Mouse (Mus musculus): ENCODE measurements around the gene Hspa12a. TPM values are rescaled to one million over a fixed set of nuclear protein-coding genes. Genes with fewer than 3 reads are reported as not detected.

The Hspa12a gene
- total RNA-seq, 2 experiments from 2014 or later = 55.1 to 109 TPM

DNA sequence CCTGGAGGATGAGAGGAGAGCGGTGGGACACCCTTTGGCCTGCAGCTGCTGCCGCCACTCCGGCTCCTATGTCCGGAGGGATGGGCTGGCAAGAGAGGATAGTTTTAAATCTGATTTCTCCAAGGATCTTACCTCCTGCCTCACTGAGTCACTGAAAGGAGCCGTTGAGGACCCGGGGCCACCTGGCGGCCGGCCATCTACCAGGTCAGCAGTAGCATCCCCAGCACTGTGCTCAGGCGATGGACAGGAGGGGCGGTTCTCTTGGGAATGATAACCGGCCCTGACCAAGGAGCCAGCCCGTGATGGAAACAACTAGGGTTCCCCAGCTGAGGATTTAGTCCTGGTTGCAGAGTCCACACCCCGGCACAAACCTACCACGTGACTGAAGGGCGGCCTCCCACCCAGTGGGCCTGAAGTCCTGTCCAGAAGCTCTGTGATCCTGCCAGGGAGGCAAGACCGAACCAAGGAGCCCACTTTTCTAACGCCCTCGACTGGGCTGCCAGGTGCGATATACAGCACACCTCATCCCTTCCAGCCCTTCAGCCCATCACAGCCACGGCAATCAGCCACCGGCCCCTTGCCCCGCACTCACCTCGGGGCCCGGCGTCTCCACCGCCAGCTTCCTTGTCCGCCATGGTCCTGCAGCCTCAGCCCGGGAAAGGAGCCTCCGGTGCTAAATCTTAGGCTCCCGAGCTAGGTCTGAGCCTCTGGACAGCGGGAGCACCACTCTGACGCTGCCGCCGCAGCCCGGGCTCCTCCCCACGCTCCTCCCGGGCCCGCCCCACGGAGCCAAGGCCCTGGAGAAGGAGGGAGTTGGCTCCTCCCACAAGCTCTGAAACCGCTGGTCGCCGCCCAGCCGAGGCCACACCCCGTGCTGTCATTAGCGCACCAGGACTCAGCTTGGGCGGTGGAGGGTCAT, 82.9 kb downstream of the Hspa12a start:
- peak; percentile 95 to 96 for DNase-seq

DNA sequence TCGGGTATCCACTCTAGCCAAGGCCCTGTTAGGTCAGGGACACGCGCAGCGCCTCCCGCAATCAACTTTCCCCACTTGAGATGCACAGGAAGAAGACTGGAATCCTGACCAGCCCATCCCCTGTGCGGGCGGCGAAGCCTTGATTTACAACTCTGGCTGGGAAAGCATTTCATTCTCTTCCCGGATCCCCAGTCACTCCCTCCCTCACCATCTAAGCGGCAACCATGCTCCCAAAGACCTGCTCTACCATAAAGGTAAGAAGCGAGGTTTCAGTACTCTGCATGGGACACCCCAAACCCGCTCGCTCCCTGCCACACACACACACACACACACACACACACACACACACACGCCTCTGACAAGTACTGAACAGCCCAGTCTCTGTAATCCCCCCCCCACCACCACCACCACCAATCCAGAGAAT, 83.6 kb downstream of the Hspa12a start:
- peak; percentile 55 to 59 for DNase-seq

DNA sequence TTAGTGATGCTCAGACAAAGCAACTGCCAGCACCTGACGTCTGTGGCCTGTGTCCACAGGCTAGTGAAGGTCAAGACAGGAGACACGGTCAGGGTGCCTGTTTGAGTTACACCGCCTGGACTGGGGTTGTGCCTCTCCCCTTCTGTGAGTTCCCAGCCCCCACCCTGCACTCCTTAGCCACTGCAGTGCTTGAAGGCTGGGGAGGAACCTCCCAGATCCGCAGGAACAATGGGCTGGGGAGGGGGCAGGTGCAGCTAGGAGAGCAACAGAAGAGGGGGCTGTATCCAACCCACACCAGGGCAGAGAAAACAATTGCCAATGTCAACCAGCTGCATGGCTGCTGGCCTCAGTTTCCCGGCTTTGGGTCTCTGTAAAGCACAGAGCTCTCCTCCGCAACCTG, 84.1 kb downstream of the Hspa12a start:
- DNase-seq = no peak

DNA sequence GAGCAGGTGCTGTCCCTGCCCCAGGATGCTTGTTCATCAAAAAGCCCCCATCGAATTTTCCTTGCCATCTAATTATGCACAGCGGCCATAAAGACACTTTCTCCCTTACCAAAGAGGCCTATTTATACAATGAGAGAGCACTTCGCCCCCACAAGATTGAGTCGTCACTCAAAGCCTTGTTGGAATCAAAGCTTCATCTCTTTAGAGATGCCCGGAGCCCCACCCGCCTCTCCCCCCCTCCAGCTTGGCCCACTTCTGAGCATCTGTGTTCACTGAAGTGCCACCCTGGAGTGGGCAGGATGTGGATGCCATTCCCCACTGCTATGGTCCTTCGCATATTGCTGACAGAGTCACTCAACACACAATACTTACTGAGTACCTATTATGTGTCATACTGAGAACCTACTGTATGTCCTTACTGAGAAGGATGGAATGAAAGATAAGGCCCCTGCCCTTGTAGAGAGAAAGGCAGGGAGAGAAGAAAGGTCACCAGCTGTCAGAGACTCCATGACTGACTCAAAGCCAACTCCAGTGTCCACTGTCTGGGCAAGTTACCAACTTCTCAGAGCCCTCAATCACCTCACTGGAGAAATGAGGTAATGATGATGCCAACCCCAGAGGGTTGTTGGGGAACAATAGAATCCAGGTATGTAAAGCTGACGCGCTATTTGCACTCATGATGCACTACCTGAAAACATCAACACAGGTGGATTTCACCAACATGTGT, 87.2 kb downstream of the Hspa12a start:
- DNase-seq = peak in 1 of 2 experiments; percentile 58

DNA sequence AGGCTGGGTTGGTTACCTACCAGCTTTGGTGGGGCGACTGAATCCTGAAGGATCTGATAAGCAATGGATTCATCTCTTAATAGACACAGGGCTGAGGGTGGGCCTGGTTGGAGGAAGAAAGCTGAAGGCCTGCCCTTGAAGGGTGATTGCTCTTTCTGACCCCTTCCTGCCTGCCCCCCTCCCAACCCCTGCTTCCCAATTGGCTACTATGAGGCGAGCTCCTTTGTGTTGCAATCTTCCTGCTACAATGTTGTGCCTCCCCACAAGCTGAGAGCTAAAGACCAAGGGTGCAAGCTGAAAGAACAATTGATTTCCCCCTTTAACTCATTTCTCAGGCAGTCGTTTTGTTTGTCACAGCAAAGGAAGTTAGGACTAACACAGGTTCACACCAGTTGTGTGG, 88.6 kb downstream of the Hspa12a start:
- no peak for DNase-seq

DNA sequence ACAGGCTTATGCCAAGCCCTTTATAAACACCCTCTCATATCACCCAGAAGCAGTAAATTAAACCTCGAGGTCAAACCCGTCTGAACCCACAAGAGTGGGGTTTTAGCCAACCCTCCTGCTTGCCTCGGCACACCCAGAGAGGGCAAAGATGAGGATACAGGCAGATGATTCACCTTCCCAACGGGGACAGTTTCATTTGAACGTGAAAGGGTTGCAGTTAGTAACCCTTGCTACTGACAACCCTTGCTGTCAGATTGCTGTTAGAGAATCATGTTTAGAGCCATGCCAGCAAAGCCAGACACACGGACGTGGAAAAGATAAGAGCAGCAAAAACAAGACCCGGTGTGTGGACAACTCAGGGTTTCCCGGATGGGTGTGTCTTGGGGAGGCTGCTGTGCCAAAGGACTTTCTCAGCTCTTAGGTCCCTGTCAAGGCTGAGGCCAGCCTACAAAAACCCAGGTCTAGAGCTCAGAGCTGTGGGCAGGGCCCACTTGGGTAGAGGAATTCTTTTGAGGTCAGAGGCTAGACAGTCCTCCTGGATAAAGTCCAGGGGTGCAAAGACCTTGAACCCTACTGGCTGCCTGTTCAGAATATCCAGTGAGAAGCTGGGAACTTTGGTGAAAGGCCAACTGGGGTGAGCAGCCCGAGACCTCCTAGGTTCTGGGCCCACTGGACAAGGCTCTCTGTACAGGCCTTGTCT, 90.3 kb downstream of the Hspa12a start:
- peak; percentile 69 to 70 for DNase-seq

DNA sequence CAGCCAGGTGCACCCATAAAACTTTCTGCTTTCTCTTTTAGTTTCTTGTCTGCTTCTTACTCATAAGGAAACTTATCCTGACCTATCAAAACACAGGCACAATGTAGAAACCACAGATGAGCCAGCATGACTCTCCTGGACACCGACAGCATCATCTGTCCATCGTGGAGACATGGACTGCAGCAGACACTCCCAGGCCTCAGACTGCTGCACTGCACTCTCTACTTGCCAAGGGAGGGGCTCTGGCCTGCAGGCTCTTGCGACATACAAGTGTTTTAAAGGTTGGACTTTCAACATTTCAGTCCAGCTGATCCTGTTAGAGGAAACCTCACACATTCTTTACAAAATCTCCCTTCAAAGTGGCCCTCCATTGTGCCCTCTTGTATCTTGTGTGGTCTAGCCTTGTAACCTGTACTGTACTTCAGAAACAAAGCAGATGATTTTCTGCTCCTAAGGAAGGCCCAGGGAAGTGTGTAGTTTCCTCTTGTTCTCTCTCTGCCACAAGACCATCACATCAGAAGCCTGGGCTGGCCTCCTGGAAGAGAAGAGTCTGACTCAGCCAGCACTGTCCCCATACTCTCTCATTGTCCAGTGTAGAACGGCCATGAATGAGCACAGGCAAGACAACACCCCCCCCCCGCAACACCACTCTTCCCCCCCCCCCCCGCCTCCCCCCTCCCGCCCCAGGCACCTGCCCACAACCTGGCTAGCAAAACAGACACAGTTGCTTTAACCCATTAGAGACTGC, 92.6 kb downstream of the Hspa12a start:
- peak; percentile 27 to 40 for DNase-seq

DNA sequence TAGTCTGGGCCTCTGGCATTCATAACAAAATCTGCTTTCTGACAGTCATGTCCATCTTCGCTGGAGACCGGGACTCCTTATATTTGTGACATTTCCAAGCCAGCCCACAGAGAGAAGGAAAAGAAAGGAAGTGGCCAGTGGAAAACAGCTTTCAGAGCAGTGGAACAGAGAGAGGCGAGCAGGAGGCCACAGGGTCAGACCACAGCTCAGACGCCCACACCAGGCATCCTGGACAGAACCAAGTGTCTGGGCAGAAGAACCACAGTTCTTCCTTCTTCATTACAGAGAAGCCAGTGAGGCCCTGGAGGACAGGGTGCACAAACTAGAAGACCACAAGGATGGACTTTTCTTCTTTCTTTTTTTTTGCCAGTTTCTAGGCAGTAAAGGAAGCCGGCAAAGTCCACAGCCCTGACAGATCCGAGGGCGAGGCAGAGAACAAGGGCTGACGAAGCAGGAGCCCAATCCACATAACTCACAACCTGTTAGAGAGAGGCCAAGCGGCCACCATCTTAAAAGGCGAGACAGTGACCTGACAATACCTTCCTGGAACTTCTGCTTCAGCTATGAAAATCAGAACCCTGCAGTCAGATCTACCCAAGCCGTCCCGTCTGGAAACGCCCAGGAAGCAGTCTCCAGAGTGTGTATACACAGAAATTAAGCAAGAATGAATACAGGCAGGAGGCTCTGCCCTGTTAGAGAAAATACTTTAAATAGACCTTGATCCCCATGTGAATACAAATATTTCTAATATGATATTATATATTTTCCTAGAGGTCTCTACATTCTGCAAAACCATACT, 93.9 kb downstream of the Hspa12a start:
- no peak for DNase-seq

DNA sequence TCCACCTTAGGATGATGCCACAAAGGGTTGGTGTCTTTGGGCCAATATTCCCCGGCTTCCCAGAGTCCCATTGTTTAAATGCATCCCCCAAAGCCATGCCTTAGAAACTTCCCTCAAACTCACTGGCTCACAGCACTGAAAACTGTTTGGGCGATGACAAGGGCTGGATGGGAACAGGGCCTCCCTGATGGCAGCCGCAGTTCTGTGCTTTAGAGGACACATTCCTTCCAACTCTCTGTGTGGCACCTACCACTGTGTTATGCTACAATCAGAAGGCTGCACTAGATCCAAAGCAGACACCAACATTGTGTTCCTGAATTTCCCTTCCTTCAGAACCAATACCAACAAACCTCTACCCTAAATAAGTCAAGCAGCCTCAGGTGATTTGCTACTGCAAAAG, 99.8 kb downstream of the Hspa12a start:
- no peak for DNase-seq

DNA sequence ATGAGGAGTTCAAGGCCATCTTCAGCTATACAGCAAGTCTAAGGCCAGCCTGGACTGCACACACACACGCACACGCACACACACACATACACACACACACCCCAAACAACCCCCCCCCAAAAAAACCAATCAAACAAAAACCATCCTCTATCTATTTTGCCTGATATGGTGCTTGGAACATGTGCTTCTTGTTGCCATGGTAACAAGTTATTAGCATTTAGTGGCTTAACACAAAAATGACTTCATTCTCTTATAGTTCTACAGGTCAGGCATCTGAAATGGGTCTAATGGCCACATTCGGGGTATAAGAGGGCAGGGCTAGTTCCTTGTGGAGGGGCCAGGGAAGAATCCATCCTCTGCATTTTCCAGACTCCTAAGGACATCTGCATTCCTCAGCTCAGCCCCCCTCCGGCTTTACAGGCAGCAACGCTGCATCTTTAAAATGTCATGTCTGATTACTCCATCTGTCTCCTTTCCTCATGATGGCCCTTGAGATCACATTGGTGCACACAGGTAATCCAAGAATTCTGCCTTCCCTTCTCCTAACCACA, 102.7 kb downstream of the Hspa12a start:
- DNase-seq = no peak

DNA sequence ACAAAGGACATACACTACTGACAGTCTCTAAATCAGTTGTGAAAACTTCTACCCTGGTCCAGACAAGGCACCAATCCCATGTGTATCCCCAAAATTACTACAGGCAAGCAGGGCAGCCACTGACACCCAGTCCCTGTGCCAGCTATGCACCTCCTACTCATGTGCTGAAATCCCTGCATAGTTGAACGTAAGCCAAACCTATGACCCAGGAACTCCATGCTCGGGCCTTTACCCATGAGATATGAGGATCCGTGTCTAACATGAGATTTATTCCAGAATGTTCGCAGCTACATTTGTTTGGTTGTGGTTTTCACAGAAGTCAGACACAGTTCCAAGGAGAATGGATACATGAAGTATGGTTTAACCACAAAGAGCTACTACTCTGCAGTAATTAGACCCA, 103.6 kb downstream of the Hspa12a start:
- DNase-seq = no peak

DNA sequence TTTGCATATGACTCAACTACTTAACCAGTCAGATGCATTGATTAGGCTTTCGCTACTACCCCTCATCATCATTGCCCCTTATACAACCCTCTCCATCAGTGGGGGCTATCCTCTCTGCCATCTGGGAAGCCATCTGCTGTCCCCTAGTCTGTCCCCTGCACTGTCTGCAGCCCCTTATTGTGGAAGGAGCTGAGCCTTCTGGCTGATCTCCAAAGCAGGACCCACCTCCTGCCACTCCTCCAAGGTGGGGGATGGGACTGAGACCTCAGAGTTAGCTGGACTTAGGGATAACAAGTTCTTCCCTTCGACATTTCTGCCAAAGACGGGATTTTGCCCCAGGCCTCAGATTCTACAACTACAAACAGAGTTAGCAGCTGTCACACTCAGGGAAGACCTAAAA, 104.1 kb downstream of the Hspa12a start:
- no peak for DNase-seq

DNA sequence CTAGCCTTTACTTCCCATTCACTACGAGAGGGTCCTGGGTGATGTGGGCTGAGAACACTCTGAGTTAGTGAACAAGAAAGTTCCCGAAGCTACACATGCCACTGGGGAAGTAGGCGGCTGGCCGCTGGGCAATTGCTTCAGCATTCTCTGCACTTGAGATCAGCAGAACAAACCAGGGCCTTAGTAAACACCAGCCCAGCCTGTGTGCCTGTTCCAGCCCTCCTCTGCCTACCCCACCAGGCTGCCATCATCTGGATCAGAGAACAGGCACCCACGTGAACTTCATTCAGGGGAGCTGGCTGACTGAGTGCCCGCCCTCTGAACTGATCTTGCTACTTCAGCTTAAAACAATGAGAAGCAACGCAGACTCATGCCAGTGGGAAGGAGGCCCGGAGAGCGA, 104.7 kb downstream of the Hspa12a start:
- DNase-seq = no peak

DNA sequence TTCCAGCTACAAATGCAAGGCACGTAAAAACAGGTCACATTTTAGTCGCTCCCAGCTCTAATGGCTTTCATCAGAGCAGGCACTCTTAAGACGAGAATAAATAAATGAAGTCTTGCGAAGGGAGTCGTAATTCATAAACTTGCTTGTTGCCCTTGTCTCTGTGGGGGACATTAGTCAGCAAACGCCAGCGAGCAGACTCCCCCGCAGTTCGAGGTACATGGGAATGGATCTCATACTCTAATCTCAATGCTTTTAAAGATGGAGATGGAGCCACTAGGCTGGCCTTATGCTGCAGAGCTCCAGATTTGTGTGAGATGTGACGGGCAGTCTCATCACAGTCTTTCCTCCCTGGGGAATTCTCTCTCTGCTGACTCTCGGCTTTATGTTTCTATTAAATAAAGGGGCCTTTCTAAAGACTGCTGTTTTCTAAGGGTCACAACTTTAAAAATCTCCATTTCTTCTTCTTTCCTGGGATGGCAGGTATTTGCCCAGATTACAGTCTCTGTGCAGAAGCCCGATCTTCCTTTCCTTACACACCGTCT, 109.7 kb downstream of the Hspa12a start:
- no peak for DNase-seq

DNA sequence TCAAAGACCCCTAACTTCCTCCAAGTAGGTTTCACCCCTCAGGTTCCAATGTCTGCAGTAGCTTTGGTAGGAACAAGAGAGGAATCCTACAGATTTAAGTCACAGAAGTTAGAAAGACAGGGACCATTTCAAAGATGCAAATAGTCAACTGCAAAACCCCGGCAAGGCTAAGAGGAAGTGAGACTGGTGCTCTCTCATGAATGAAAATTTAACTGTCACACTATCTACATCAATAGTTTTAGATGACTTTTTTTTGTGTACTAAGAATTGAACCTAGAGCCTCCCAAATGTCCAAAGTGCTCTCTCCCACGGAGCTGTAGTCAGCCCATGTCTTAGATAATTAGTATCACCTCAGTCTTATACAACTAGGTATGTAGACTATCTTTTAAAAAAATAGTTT, 110.5 kb downstream of the Hspa12a start:
- DNase-seq = no peak

DNA sequence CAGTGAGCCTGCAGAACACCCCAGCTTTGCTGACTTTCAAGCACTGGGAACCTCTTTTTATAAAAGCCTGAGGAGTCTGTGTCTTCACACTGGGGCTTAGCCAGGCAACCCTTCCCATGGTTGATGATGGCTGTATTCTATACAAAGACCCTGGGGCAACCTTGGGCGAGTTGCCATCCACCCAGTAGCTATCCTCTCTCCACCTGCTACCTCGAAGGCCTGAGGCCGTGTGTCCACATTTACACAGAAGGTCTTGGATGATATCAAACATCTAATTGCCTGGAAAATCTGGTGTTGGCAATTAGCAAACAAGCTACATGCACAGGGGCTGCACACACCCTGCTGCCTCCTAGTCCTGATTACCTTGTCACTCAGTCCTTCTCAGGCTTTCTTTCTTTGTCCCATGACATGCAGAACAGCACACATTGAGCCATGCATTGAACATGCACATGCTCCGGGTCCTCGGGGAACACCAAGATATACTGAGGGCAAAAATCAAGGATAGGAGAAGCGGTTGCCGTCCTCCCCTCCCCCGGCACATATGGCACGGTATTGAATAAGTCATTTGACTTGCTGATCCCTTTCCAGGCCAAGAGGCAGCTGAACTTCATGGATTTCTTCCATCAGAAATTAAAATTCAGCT, 112.1 kb downstream of the Hspa12a start:
- DNase-seq = no peak

DNA sequence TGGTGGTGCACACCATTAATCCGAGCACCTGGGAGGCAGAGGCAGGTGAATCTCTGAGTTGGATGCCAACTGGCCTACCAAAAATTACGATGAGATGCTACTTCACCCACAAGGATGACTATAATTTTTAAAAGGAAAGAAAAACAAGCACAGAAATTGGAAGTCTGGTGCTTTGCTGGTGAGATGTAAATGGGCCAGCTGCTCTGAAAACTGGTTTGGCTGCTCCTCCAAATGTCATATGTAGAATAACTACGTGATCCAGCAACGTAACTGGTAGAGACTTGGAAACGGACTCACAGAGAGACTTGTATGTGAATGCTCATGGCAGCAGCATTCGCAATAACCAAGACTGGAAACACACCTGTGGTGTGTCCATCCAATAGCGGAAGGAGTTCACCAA, 113.3 kb downstream of the Hspa12a start:
- no peak for DNase-seq

DNA sequence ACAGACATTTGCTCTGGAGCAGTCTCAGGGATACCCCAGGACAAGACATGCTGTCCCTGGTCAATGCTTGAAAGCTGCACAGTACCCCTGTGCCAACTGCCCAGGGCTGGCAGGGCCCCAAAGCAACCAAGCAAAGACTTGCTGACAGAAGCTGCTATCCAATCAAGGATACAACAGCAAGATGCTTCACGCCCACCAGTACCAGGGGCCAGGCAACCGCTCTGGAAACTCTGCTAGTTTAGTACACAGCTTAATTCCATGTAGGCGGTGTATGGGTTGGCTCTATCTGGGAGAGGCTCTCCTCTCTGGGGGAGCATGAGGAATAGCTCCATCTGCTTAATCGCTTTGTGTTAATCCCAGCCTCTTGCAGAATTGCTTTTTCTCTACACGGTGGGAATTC, 113.9 kb downstream of the Hspa12a start:
- no peak for DNase-seq

DNA sequence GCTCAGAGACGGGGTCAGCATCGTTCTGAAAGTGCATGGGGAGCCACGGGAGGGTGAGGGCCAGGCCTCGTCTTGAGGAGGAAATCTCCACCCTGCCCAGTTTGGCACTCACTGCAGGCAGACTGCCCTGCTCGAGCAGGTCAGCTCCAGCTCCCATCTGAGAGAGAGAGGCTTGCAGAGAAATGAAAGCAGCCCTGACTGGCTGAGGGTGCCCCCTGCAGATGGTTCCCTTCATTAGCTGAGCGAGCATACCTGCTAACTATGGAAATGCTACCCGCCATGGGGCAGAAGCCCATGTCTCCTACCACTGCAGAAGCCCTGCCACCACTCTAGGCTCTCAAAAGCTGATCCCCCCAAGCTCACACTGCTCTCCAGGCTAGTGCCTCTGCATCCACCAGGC, 115.8 kb downstream of the Hspa12a start:
- no peak for DNase-seq

DNA sequence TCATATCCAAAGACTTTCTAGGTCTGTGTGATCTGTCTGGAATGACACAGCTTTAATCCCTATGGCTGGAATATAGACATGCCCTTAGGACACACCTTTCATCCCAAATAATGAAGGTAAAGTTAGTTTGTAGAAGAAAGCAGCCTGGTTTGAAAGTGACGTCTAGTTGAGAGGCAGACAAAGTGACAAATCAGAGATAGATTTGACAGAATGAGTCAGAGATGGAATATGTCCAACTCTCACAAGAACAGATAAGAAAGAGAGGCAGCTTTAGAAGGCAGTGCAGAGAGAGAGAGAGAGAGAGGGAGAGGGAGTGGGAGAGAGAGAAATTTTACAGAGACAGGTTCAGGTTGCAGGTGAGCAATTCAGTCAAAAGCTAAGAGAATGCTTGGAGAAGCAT, 119.1 kb downstream of the Hspa12a start:
- no peak for DNase-seq
